Mouse (Mus musculus): ENCODE data around the gene Dock3.
"Not testable (repeated sequence)": the region's sequence is repeated elsewhere in the genome, so short reads cannot be mapped to it uniquely, and the experiment has no call there.

Dock3 gene

GRCm38 (mm10) chr9:107255596-107255995 is 23.9 kb upstream of the Dock3 start:
- peak; percentile 24 for DNase-seq (ENCODE audit: low read depth)

GRCm38 (mm10) chr9:107254925-107255324 is 23.2 kb upstream of the Dock3 start:
- DNase-seq (ENCODE audit: low read depth) = no peak

- DNase-seq (ENCODE audit: low read depth) = no peak
Measured at GRCm38 (mm10) chr9:107254476-107254875, 22.8 kb upstream of the Dock3 start.

GRCm38 (mm10) chr9:107252164-107252563 is 20.5 kb upstream of the Dock3 start:
- DNase-seq (ENCODE audit: low read depth) = no peak

GRCm38 (mm10) chr9:107250416-107251337 is 19.0 kb upstream of the Dock3 start:
- DNase-seq (ENCODE audit: low read depth) = no peak

- no peak for DNase-seq (ENCODE audit: low read depth)
Measured at GRCm38 (mm10) chr9:107249154-107249553, 17.4 kb upstream of the Dock3 start.

- peak; percentile 69 for DNase-seq (ENCODE audit: low read depth)
Measured at GRCm38 (mm10) chr9:107246170-107246569, 14.5 kb upstream of the Dock3 start.

GRCm38 (mm10) chr9:107245311-107245710 is 13.6 kb upstream of the Dock3 start:
- DNase-seq (ENCODE audit: low read depth) = no peak

- DNase-seq (ENCODE audit: low read depth) = no peak
Measured at GRCm38 (mm10) chr9:107236151-107236550, 4.4 kb upstream of the Dock3 start.

- peak; percentile 37 for DNase-seq (ENCODE audit: low read depth)
Measured at GRCm38 (mm10) chr9:107235261-107235660, 3.6 kb upstream of the Dock3 start.

- no peak for DNase-seq (ENCODE audit: low read depth)
Measured at GRCm38 (mm10) chr9:107232140-107232539, 431 bp upstream of the Dock3 start.

- no peak for DNase-seq (ENCODE audit: low read depth)
Measured at GRCm38 (mm10) chr9:107230991-107231538, 644 bp downstream of the Dock3 start.

- DNase-seq (ENCODE audit: low read depth) = no peak
Measured at GRCm38 (mm10) chr9:107224597-107224996, 7.1 kb downstream of the Dock3 start.

- not testable (repeated sequence) for DNase-seq (ENCODE audit: low read depth)
Measured at GRCm38 (mm10) chr9:107174831-107175230, 56.9 kb downstream of the Dock3 start.

GRCm38 (mm10) chr9:107165792-107166191 is 65.9 kb downstream of the Dock3 start:
- DNase-seq (ENCODE audit: low read depth) = no peak

- peak; percentile 42 for DNase-seq (ENCODE audit: low read depth)
Measured at GRCm38 (mm10) chr9:107164825-107165224, 66.9 kb downstream of the Dock3 start.

- DNase-seq (ENCODE audit: low read depth) = not testable (repeated sequence)
Measured at GRCm38 (mm10) chr9:107156388-107156787, 75.3 kb downstream of the Dock3 start.

GRCm38 (mm10) chr9:107112791-107113190 is 118.9 kb downstream of the Dock3 start:
- DNase-seq (ENCODE audit: low read depth) = no peak

GRCm38 (mm10) chr9:107112056-107112455 is 119.7 kb downstream of the Dock3 start:
- DNase-seq (ENCODE audit: low read depth) = no peak

GRCm38 (mm10) chr9:107099487-107099886 is 132.2 kb downstream of the Dock3 start:
- no peak for DNase-seq (ENCODE audit: low read depth)

GRCm38 (mm10) chr9:107089451-107089850 is 142.3 kb downstream of the Dock3 start:
- DNase-seq (ENCODE audit: low read depth) = not testable (repeated sequence)

GRCm38 (mm10) chr9:107087531-107087930 is 144.2 kb downstream of the Dock3 start:
- DNase-seq (ENCODE audit: low read depth) = no peak

- no peak for DNase-seq (ENCODE audit: low read depth)
Measured at GRCm38 (mm10) chr9:107037947-107038346, 193.8 kb downstream of the Dock3 start.
